Comparison of ENCODE assay signal across 8 mouse cellular contexts in the genomic region with DNA sequence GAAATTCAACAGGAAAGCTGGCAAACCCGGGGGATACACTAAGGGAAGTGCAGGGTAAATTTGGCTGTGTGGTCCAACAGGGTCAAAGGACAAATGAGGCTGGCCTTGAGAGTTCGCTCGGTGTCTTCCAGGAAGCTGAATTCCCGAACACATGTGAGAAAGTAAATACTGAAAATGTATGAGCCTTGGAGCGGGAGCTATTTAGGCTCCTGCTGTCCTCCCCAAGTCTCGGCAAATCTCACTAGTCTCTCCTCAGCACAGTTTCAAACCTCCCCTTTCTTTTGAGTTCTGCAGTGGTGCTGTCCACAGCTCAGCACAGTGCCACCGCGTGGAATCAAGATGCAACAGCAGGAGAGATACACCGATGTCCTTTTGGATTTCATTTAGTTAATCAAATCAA. TPM values are rescaled to one million over a fixed set of nuclear protein-coding genes. Genes with fewer than 3 reads are reported as not detected.
DNase-seq lines count a peak whose midpoint lies in the region; ATAC-seq and TF ChIP-seq lines count a peak whose summit lies in the region.

No protein-coding gene starts in this region.

- peak; percentile 80 for TF ChIP-seq CTCF in gastrocnemius, adult 2 months (IDR thresholded peaks at IDR 0.05)

- intact Hi-C loops in gastrocnemius, adult 2 months (cut with DNase I), result no loop called here

- peak; percentile 87 for ATAC-seq in forebrain, embryonic 11.5 days (replicated peaks; ENCODE audit: low FRiP score)
- ATAC-seq in hindbrain, embryonic 14.5 days (ENCODE audit: low FRiP score), result peak; percentile 53; the same call in 1 of the 2 replicates
- ATAC-seq in limb, embryonic 11.5 days (ENCODE audit: insufficient number of reproducible peaks, low FRiP score, low TSS enrichment, low read depth), result peak; percentile 64; the same call in 1 of the 2 replicates
- peak; percentile 85 for ATAC-seq in midbrain, embryonic 11.5 days (ENCODE audit: low FRiP score)

- no peaks in the 10 kb centered on the region for H3K27me3 ChIP-seq in forebrain, embryonic 11.5 days (ENCODE audit: control insufficient read depth, insufficient read depth, low read length)
- no peaks in the 10 kb centered on the region for H3K27me3 ChIP-seq in hindbrain, embryonic 14.5 days (ENCODE audit: control insufficient read depth, insufficient read depth, low read length)
- no peaks in the 10 kb centered on the region for H3K27me3 ChIP-seq in limb, embryonic 11.5 days (ENCODE audit: control insufficient read depth, insufficient read depth, low read length)
- H3K27me3 ChIP-seq in midbrain, embryonic 11.5 days (ENCODE audit: control insufficient read depth, insufficient read depth, low read length), result no peaks in the 10 kb centered on the region

- H3K9ac ChIP-seq in forebrain, embryonic 11.5 days (ENCODE audit: low read length), result no peak overlapping the region
- H3K9ac ChIP-seq in hindbrain, embryonic 14.5 days, result no peak overlapping the region
- no peak overlapping the region for H3K9ac ChIP-seq in limb, embryonic 11.5 days (ENCODE audit: low read length)
- no peak overlapping the region for H3K9ac ChIP-seq in midbrain, embryonic 11.5 days (ENCODE audit: low read length)

- no peaks in the 10 kb centered on the region for H3K9me3 ChIP-seq in forebrain, embryonic 11.5 days (ENCODE audit: control insufficient read depth, low read length)
- no peaks in the 10 kb centered on the region for H3K9me3 ChIP-seq in hindbrain, embryonic 14.5 days (ENCODE audit: control insufficient read depth, low read length)
- no peaks in the 10 kb centered on the region for H3K9me3 ChIP-seq in limb, embryonic 11.5 days (ENCODE audit: control insufficient read depth, low read length)
- no peaks in the 10 kb centered on the region for H3K9me3 ChIP-seq in midbrain, embryonic 11.5 days (ENCODE audit: control insufficient read depth, low read length)

- 6% methylated on average over 9 of the region's 9 CpGs for WGBS in forebrain, embryonic 11.5 days
- 6% methylated on average over 9 of the region's 9 CpGs for WGBS in hindbrain, embryonic 14.5 days
- 6% methylated on average over 9 of the region's 9 CpGs for WGBS in limb, embryonic 11.5 days
- 5% methylated on average over 9 of the region's 9 CpGs for WGBS in midbrain, embryonic 11.5 days

- peak overlapping the region; percentile 66 for H3K4me3 ChIP-seq in gastrocnemius, adult 2 months
- H3K4me3 ChIP-seq in forebrain, embryonic 11.5 days (ENCODE audit: low read depth, low read length), result no peak overlapping the region
- no peak overlapping the region for H3K4me3 ChIP-seq in hindbrain, embryonic 14.5 days (replicated peaks; ENCODE audit: low read length)
- no peak overlapping the region for H3K4me3 ChIP-seq in limb, embryonic 11.5 days (ENCODE audit: low read depth, low read length)
- H3K4me3 ChIP-seq in midbrain, embryonic 11.5 days (ENCODE audit: low read depth, low read length), result no peak overlapping the region

- H3K4me2 ChIP-seq in forebrain, embryonic 11.5 days (ENCODE audit: low read depth, low read length, severe bottlenecking), result peak overlapping the region; percentile 15; the same call in 1 of the 2 replicates
- peak overlapping the region; percentile 36 for H3K4me2 ChIP-seq in hindbrain, embryonic 14.5 days (replicated peaks)
- H3K4me2 ChIP-seq in limb, embryonic 11.5 days (ENCODE audit: low read depth, severe bottlenecking), result no peak overlapping the region; the same call in 1 of the 2 replicates
- H3K4me2 ChIP-seq in midbrain, embryonic 11.5 days, result peak overlapping the region; percentile 35; the same call in 1 of the 2 replicates

- no peak overlapping the region for H3K27ac ChIP-seq in gastrocnemius, adult 2 months
- H3K27ac ChIP-seq in forebrain, embryonic 11.5 days (ENCODE audit: low read depth, low read length), result no peak overlapping the region
- H3K27ac ChIP-seq in hindbrain, embryonic 14.5 days, result no peak overlapping the region
- no peak overlapping the region for H3K27ac ChIP-seq in limb, embryonic 11.5 days (replicated peaks; ENCODE audit: low read depth, low read length)
- no peak overlapping the region for H3K27ac ChIP-seq in midbrain, embryonic 11.5 days (ENCODE audit: low read depth, low read length)

- H3K36me3 ChIP-seq in forebrain, embryonic 11.5 days (ENCODE audit: control insufficient read depth, insufficient read depth, low read length), result no peaks in the 10 kb centered on the region
- no peaks in the 10 kb centered on the region for H3K36me3 ChIP-seq in hindbrain, embryonic 14.5 days (replicated peaks; ENCODE audit: control insufficient read depth, insufficient read depth)
- no peaks in the 10 kb centered on the region for H3K36me3 ChIP-seq in limb, embryonic 11.5 days (ENCODE audit: control insufficient read depth, insufficient read depth, low read length)
- no peaks in the 10 kb centered on the region for H3K36me3 ChIP-seq in midbrain, embryonic 11.5 days (ENCODE audit: control insufficient read depth, insufficient read depth, low read length)

- no peaks in the 10 kb centered on the region; the same call in 1 of the 2 replicates for H3K4me1 ChIP-seq in forebrain, embryonic 11.5 days (replicated peaks; ENCODE audit: control insufficient read depth, insufficient read depth, low read length)
- 0 out of 2 replicates have a peak, but pooled peaks cover 9% of the 10 kb centered on the region for H3K4me1 ChIP-seq in hindbrain, embryonic 14.5 days (replicated peaks; ENCODE audit: control insufficient read depth, insufficient read depth, low read length)
- 0 out of 2 replicates have a peak, but pooled peaks cover 6% of the 10 kb centered on the region for H3K4me1 ChIP-seq in limb, embryonic 11.5 days (ENCODE audit: control insufficient read depth, insufficient read depth, low read length)
- no peaks in the 10 kb centered on the region for H3K4me1 ChIP-seq in midbrain, embryonic 11.5 days (ENCODE audit: control insufficient read depth, insufficient read depth, low read length)

- DNase-seq in gastrocnemius, adult 2 months, result peak; percentile 31
- no peak for DNase-seq in gastrocnemius, postnatal 25 days
- peak; percentile 34 to 53 for DNase-seq in adrenal gland, postnatal 36 days
- DNase-seq in forebrain, embryonic 11.5 days (ENCODE audit: low spot score), result peak; percentile 74
- peak; percentile 77 for DNase-seq in hindbrain, embryonic 14.5 days (ENCODE audit: low spot score)
- peak; percentile 69 for DNase-seq in limb, embryonic 11.5 days (ENCODE audit: low spot score)
- peak; percentile 88 for DNase-seq in midbrain, embryonic 11.5 days (ENCODE audit: low spot score, missing footprints)
- DNase-seq in spleen, postnatal 10 days (ENCODE audit: low spot score in 2 of 2), result peak; percentile 6 to 54

RNA-seq across cellular contexts. Expression of gene Spata6, which starts 32.8 kb away (rescaled TPM):
- 1 to 10 TPM; 2.6 to 3.1 TPM for total RNA-seq in gastrocnemius, adult 2 months (2021)
- total RNA-seq in gastrocnemius, postnatal 25 days (2021), result 1 to 10 TPM; 2.8 to 3.5 TPM
- total RNA-seq in adrenal gland, postnatal 36 days (2021), result 10 to 100 TPM; 10.7 to 10.8 TPM
- polyA plus RNA-seq in forebrain, embryonic 11.5 days (2014; fragmentation: Nextera tagmentation; extraction: Ambion mirVana), result 30.5 and 32.9 TPM in 2 replicates
- 17.8 and 19.0 TPM in 2 replicates for polyA plus RNA-seq in hindbrain, embryonic 14.5 days (2014; fragmentation: Nextera tagmentation; extraction: Ambion mirVana)
- polyA plus RNA-seq in limb, embryonic 11.5 days (2014; fragmentation: Nextera tagmentation; extraction: Ambion mirVana), result 31.8 and 33.4 TPM in 2 replicates
- 27.6 and 34.3 TPM in 2 replicates for polyA plus RNA-seq in midbrain, embryonic 11.5 days (2014; fragmentation: Nextera tagmentation; extraction: Ambion mirVana)
